Mouse (Mus musculus): ENCODE data around the gene E130114P18Rik.
A peak's percentile ranks its signal among the peaks of the same experiment; 100 is the strongest.

E130114P18Rik gene

GRCm38 (mm10) chr4:97775494-97776265, 2.2 kb downstream of the E130114P18Rik start:
- DNase-seq: peak in 1 of 2 experiments; percentile 43

GRCm38 (mm10) chr4:97775059-97775458, 2.8 kb downstream of the E130114P18Rik start:
- DNase-seq: peak; percentile 82 to 92

- DNase-seq: no peak
Observed at GRCm38 (mm10) chr4:97774446-97774950, 3.4 kb downstream of the E130114P18Rik start.

GRCm38 (mm10) chr4:97773791-97774190, 4.1 kb downstream of the E130114P18Rik start:
- DNase-seq: no peak

- peak; percentile 94 to 96 for DNase-seq
Observed at GRCm38 (mm10) chr4:97773110-97773593, 4.7 kb downstream of the E130114P18Rik start.

GRCm38 (mm10) chr4:97772641-97773040, 5.2 kb downstream of the E130114P18Rik start, which contains the start of gene Nfia:
TSS of gene Nfia (plus strand) at chr4:97772734.
- no peak for DNase-seq

- DNase-seq: peak; percentile 98 to 100
Observed at GRCm38 (mm10) chr4:97772084-97772484, 5.8 kb downstream of the E130114P18Rik start.

GRCm38 (mm10) chr4:97771426-97771825, 6.5 kb downstream of the E130114P18Rik start:
- DNase-seq: no peak

GRCm38 (mm10) chr4:97769861-97770260, 8.0 kb downstream of the E130114P18Rik start:
- no peak for DNase-seq

GRCm38 (mm10) chr4:97767516-97767915, 10.4 kb downstream of the E130114P18Rik start:
- DNase-seq: no peak

- no peak for DNase-seq
Observed at GRCm38 (mm10) chr4:97767025-97767424, 10.9 kb downstream of the E130114P18Rik start.

GRCm38 (mm10) chr4:97766100-97766499, 11.8 kb downstream of the E130114P18Rik start:
- no peak for DNase-seq

- DNase-seq: peak; percentile 80 to 86
Observed at GRCm38 (mm10) chr4:97765341-97766020, 12.4 kb downstream of the E130114P18Rik start.

GRCm38 (mm10) chr4:97764616-97765015, 13.3 kb downstream of the E130114P18Rik start:
- peak in 1 of 2 experiments; percentile 52 for DNase-seq

- DNase-seq: no peak
Observed at GRCm38 (mm10) chr4:97758661-97759060, 19.2 kb downstream of the E130114P18Rik start.

- peak in 1 of 2 experiments; percentile 56 for DNase-seq
Observed at GRCm38 (mm10) chr4:97757978-97758461, 19.9 kb downstream of the E130114P18Rik start.

- peak; percentile 71 to 85 for DNase-seq
Observed at GRCm38 (mm10) chr4:97757207-97757977, 20.5 kb downstream of the E130114P18Rik start.

- DNase-seq: peak; percentile 77 to 93
Observed at GRCm38 (mm10) chr4:97754241-97754640, 23.6 kb downstream of the E130114P18Rik start.

- no peak for DNase-seq
Observed at GRCm38 (mm10) chr4:97753521-97753920, 24.4 kb downstream of the E130114P18Rik start.

- DNase-seq: no peak
Observed at GRCm38 (mm10) chr4:97752276-97753010, 25.4 kb downstream of the E130114P18Rik start.

GRCm38 (mm10) chr4:97751483-97752251, 26.2 kb downstream of the E130114P18Rik start:
- peak; percentile 83 to 93 for DNase-seq

All from kidney, postnatal 25 days (tissue).